Mouse (Mus musculus): ENCODE data around the gene Mb21d2. TPM values are rescaled to one million over a fixed set of nuclear protein-coding genes. Genes with fewer than 3 reads are reported as not detected.

Mb21d2 gene
- polyA plus RNA-seq, 1 experiment from 2014 or later = 8.1 TPM

DNA sequence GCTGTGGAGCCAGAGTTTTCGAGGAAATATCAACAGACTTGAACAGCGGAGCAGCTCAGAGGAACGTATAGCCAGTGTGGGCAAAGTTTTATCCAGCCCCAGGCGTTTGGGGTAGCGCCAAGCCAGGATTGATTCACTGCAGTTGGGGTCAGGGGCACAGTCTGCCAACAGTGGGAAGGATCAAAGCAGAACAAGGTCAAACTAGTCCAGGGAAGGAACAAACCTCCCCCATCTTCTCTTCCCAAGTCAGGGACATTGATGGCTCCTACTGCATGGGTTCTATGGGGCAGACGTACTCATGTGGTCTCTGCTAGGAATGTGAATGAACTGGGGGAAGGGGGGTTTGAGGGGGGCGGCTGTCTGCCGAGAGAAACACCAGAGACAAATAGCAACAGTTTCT is 48.7 kb downstream of the Mb21d2 start:
- no peak; the same call in 1 of the 2 replicates for ATAC-seq (ENCODE audit: insufficient number of reproducible peaks, low FRiP score, low TSS enrichment, low read depth)
- no peak overlapping the region for H3K9ac ChIP-seq (ENCODE audit: low read length)
- H3K4me1 ChIP-seq (ENCODE audit: control insufficient read depth, insufficient read depth, low read length) = peaks cover 11% of the 10 kb centered on the region; the same call in 1 of the 2 replicates
- H3K27ac ChIP-seq (replicated peaks; ENCODE audit: low read depth, low read length) = no peak overlapping the region
- DNase-seq (ENCODE audit: low spot score) = peak; percentile 41
- WGBS = 9% methylated on average over 8 of the region's 8 CpGs
- H3K9me3 ChIP-seq (ENCODE audit: control insufficient read depth, low read length) = no peaks in the 10 kb centered on the region
- no peaks in the 10 kb centered on the region for H3K27me3 ChIP-seq (ENCODE audit: control insufficient read depth, insufficient read depth, low read length)
- no peak overlapping the region for H3K4me3 ChIP-seq (ENCODE audit: low read depth, low read length)
- no peaks in the 10 kb centered on the region for H3K36me3 ChIP-seq (ENCODE audit: control insufficient read depth, insufficient read depth, low read length)
- no peak overlapping the region for H3K4me2 ChIP-seq (ENCODE audit: low read depth, severe bottlenecking)

DNA sequence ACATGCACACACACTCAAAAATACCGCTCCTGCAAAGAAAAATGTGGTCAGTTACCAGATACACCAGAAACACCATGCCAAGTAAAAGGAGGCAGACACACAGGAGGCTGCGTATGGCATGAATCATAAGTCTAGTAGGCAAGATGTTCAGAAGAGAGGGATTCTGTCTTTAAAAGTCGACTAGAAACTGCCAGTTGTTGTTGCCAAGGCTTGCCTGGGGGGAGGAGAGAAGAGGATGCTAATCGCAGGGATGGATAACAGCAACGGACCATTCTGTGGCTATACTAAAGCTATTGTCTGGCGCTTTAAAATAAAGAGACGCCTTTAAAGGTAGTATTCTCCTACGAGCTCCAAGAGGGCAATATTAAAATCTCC is 49.2 kb downstream of the Mb21d2 start:
- no peak overlapping the region for H3K9ac ChIP-seq (ENCODE audit: low read length)
- H3K27ac ChIP-seq (replicated peaks; ENCODE audit: low read depth, low read length) = no peak overlapping the region
- 45% methylated on average over 8 of the region's 8 CpGs for WGBS
- H3K4me3 ChIP-seq (ENCODE audit: low read depth, low read length) = no peak overlapping the region
- ATAC-seq (ENCODE audit: insufficient number of reproducible peaks, low FRiP score, low TSS enrichment, low read depth) (no peak), DNase-seq (ENCODE audit: low spot score) (no peak)
- peaks cover 11% of the 10 kb centered on the region; the same call in 1 of the 2 replicates for H3K4me1 ChIP-seq (ENCODE audit: control insufficient read depth, insufficient read depth, low read length)
- no peaks in the 10 kb centered on the region for H3K27me3 ChIP-seq (ENCODE audit: control insufficient read depth, insufficient read depth, low read length)
- H3K9me3 ChIP-seq (ENCODE audit: control insufficient read depth, low read length) = no peaks in the 10 kb centered on the region
- no peaks in the 10 kb centered on the region for H3K36me3 ChIP-seq (ENCODE audit: control insufficient read depth, insufficient read depth, low read length)
- no peak overlapping the region for H3K4me2 ChIP-seq (ENCODE audit: low read depth, severe bottlenecking)

DNA sequence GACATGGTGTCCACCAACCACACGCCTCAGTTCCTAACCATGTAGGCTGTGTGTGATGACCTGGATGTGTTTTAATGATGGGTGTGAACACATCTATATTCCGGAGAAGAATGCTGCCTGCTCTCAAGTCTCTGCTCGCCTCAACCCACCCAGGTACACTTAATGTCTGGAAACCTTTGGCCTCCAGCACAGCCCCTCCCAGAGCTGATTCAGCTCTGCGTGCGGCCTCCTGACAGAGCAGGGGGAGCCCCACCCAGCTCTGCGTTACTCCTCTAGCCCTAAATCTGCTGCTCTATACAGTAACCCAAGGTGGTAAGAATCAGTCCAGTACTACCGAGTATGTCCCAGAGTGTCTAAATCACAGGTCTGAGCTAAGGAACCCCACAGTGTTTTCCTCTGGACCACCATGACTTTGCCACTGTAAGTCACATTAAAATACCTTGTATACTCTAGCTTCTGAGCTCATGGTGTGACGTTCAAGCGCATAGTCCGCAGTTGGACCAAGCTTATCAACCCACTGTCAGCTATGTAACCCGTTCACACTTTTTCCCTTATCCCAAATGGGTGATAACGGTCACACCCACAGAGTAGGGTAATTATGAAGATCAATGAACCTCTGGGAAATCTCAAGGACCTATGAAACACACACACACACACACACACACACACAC is 49.7 kb downstream of the Mb21d2 start:
- H3K36me3 ChIP-seq (ENCODE audit: control insufficient read depth, insufficient read depth, low read length) = no peaks in the 10 kb centered on the region
- peaks cover 11% of the 10 kb centered on the region; the same call in 1 of the 2 replicates for H3K4me1 ChIP-seq (ENCODE audit: control insufficient read depth, insufficient read depth, low read length)
- H3K9me3 ChIP-seq (ENCODE audit: control insufficient read depth, low read length) = no peaks in the 10 kb centered on the region
- DNase-seq (ENCODE audit: low spot score) = no peak
- no peak for ATAC-seq (ENCODE audit: insufficient number of reproducible peaks, low FRiP score, low TSS enrichment, low read depth)
- 75% methylated on average over 12 of the region's 12 CpGs for WGBS
- no peak overlapping the region for H3K4me3 ChIP-seq (ENCODE audit: low read depth, low read length)
- no peak overlapping the region for H3K4me2 ChIP-seq (ENCODE audit: low read depth, severe bottlenecking)
- no peak overlapping the region for H3K9ac ChIP-seq (ENCODE audit: low read length)
- no peak overlapping the region for H3K27ac ChIP-seq (replicated peaks; ENCODE audit: low read depth, low read length)
- no peaks in the 10 kb centered on the region for H3K27me3 ChIP-seq (ENCODE audit: control insufficient read depth, insufficient read depth, low read length)

DNA sequence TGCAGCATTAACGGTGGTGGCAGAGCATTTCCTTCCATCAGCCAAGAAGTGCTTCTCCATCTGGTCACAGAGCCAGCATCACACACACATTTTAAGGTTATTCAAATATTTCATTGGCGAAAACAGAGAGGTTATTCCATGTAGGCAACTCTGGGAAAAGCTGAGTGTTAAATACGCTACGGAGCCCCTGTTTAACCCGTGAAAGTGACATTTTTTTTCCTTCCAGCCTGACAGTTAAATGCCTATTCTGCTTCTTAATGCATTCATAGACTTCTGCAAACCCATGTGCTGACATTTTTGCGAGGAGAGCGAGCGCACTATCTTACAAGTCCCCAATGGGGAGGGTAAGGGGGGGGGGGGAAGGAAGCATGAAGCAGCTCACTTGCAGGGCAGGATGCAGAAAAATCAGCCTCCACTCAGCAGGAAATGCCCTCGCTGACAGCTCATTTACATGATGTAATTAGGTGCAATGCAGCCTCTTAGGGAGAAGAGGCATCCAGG is 52.3 kb downstream of the Mb21d2 start:
- DNase-seq (ENCODE audit: low spot score) (no peak), ATAC-seq (ENCODE audit: insufficient number of reproducible peaks, low FRiP score, low TSS enrichment, low read depth) (no peak)
- no peak overlapping the region for H3K4me3 ChIP-seq (ENCODE audit: low read depth, low read length)
- H3K4me2 ChIP-seq (ENCODE audit: low read depth, severe bottlenecking) = no peak overlapping the region
- H3K9ac ChIP-seq (ENCODE audit: low read length) = no peak overlapping the region
- H3K27ac ChIP-seq (replicated peaks; ENCODE audit: low read depth, low read length) = no peak overlapping the region
- 54% methylated on average over 9 of the region's 9 CpGs for WGBS
- no peaks in the 10 kb centered on the region for H3K36me3 ChIP-seq (ENCODE audit: control insufficient read depth, insufficient read depth, low read length)
- H3K9me3 ChIP-seq (ENCODE audit: control insufficient read depth, low read length) = no peaks in the 10 kb centered on the region
- H3K4me1 ChIP-seq (ENCODE audit: control insufficient read depth, insufficient read depth, low read length) = peaks cover 6% of the 10 kb centered on the region; the same call in 1 of the 2 replicates
- H3K27me3 ChIP-seq (ENCODE audit: control insufficient read depth, insufficient read depth, low read length) = no peaks in the 10 kb centered on the region

DNA sequence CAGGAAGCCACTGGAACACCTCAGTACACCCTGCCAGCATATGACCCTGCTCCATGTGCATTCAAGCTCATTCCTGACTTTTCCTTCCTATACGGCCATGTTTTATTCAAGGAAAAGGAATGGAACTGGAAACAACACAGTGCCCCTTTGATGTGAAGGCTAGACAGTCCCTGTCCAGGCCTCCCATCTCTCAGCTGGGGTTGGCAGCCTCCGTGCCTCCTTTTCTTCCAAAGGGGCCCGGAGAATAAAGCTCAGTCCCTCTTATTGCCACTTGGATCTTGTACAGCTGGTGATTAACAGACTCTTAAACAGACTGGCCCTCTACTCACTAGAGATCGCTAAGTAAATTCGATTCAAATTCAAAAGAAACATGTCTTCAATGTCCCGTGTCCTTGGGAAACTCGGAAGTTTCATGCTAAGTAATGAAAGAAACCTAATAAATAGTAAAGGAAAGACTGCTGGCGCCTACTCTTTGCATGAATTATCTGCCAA is 56.0 kb downstream of the Mb21d2 start:
- H3K4me2 ChIP-seq (ENCODE audit: low read depth, severe bottlenecking) = no peak overlapping the region
- DNase-seq (ENCODE audit: low spot score) = no peak
- ATAC-seq (ENCODE audit: insufficient number of reproducible peaks, low FRiP score, low TSS enrichment, low read depth) = no peak
- 82% methylated on average over 8 of the region's 8 CpGs for WGBS
- H3K4me1 ChIP-seq (ENCODE audit: control insufficient read depth, insufficient read depth, low read length) = peaks cover 7% of the 10 kb centered on the region; the same call in 1 of the 2 replicates
- H3K36me3 ChIP-seq (ENCODE audit: control insufficient read depth, insufficient read depth, low read length) = no peaks in the 10 kb centered on the region
- H3K27ac ChIP-seq (replicated peaks; ENCODE audit: low read depth, low read length) = no peak overlapping the region
- no peak overlapping the region for H3K4me3 ChIP-seq (ENCODE audit: low read depth, low read length)
- no peaks in the 10 kb centered on the region for H3K27me3 ChIP-seq (ENCODE audit: control insufficient read depth, insufficient read depth, low read length)
- H3K9ac ChIP-seq (ENCODE audit: low read length) = no peak overlapping the region
- H3K9me3 ChIP-seq (ENCODE audit: control insufficient read depth, low read length) = no peaks in the 10 kb centered on the region

DNA sequence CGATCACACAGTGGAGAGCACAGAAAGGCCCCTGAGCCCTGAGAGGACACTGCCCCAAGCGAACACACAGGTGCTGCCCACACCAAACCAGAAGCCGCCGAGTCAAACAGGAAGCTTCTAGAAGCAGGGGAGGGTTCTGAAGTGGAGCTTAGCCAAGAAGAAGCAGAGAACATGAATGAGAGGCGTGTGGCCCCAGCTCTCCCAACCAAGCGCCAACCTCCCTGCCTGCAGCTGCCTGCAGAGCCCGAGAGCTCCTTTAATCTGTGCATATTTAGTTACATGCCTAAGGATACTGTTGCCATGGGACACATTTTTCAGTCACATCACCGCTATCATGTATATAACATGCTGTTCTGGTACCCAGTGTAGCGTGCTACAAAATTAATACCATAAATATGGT is 58.6 kb downstream of the Mb21d2 start:
- no peak overlapping the region for H3K27ac ChIP-seq (replicated peaks; ENCODE audit: low read depth, low read length)
- no peak overlapping the region for H3K4me3 ChIP-seq (ENCODE audit: low read depth, low read length)
- no peaks in the 10 kb centered on the region for H3K9me3 ChIP-seq (ENCODE audit: control insufficient read depth, low read length)
- ATAC-seq (ENCODE audit: insufficient number of reproducible peaks, low FRiP score, low TSS enrichment, low read depth) (no peak), DNase-seq (ENCODE audit: low spot score) (no peak)
- no peaks in the 10 kb centered on the region for H3K36me3 ChIP-seq (ENCODE audit: control insufficient read depth, insufficient read depth, low read length)
- no peak overlapping the region for H3K9ac ChIP-seq (ENCODE audit: low read length)
- WGBS = 78% methylated on average over 9 of the region's 9 CpGs
- H3K27me3 ChIP-seq (ENCODE audit: control insufficient read depth, insufficient read depth, low read length) = no peaks in the 10 kb centered on the region
- peaks cover 8% of the 10 kb centered on the region; the same call in 1 of the 2 replicates for H3K4me1 ChIP-seq (ENCODE audit: control insufficient read depth, insufficient read depth, low read length)
- no peak overlapping the region for H3K4me2 ChIP-seq (ENCODE audit: low read depth, severe bottlenecking)

DNA sequence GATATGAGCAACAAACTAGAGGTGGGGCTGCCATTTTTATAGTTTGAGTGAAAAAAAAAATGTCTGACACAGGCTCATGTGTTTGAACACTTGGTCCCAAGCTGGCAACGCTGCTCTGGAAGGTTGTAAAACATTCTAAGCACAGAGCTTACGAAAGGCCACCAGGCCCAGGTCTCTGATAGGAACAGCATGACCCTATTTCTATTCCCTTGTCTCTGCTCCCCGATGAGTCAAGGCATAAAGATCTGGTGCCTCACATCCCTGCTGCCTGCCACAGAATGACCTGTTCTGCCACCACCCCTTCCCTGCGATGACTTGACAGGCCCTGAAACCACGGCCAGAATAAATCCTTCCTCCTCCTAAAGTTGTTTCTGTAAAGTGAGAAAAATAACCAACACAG is 59.0 kb downstream of the Mb21d2 start:
- Histone ChIP-seq H3K9ac (ENCODE audit: low read length) (no peak overlapping the region), H3K27ac (replicated peaks; ENCODE audit: low read depth, low read length) (no peak overlapping the region), H3K4me3 (ENCODE audit: low read depth, low read length) (no peak overlapping the region), H3K9me3 (ENCODE audit: control insufficient read depth, low read length) (no peaks in the 10 kb centered on the region), H3K4me2 (ENCODE audit: low read depth, severe bottlenecking) (no peak overlapping the region), H3K4me1 (ENCODE audit: control insufficient read depth, insufficient read depth, low read length) (peaks cover 8% of the 10 kb centered on the region; the same call in 1 of the 2 replicates), H3K27me3 (ENCODE audit: control insufficient read depth, insufficient read depth, low read length) (no peaks in the 10 kb centered on the region), H3K36me3 (ENCODE audit: control insufficient read depth, insufficient read depth, low read length) (no peaks in the 10 kb centered on the region)
- no peak for ATAC-seq (ENCODE audit: insufficient number of reproducible peaks, low FRiP score, low TSS enrichment, low read depth)
- DNase-seq (ENCODE audit: low spot score) = no peak
- WGBS = 75% methylated on average over 5 of the region's 5 CpGs

DNA sequence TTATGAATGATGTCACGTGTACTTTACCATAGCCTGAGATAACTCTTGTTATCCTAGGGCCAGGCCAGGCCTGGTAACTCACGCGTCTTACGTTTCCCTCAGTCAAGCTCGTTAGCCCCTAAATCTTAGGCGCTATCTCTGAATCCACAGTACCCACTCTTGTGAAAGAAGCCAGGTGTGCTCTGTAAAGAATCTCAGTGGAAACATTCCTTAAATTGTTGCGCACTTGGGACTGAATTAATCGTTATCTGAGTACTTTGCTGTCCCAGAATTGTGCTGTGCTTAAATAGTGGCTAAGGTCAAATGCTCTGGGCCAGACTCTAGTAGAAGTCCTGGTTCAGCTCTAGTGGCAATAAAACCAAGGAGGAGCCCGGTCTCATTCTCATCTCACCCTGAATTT is 60.6 kb downstream of the Mb21d2 start:
- no peak overlapping the region for H3K4me3 ChIP-seq (ENCODE audit: low read depth, low read length)
- peaks cover 8% of the 10 kb centered on the region; the same call in 1 of the 2 replicates for H3K4me1 ChIP-seq (ENCODE audit: control insufficient read depth, insufficient read depth, low read length)
- H3K27me3 ChIP-seq (ENCODE audit: control insufficient read depth, insufficient read depth, low read length) = no peaks in the 10 kb centered on the region
- H3K27ac ChIP-seq (replicated peaks; ENCODE audit: low read depth, low read length) = no peak overlapping the region
- no peak overlapping the region for H3K4me2 ChIP-seq (ENCODE audit: low read depth, severe bottlenecking)
- no peak overlapping the region for H3K9ac ChIP-seq (ENCODE audit: low read length)
- no peaks in the 10 kb centered on the region for H3K36me3 ChIP-seq (ENCODE audit: control insufficient read depth, insufficient read depth, low read length)
- no peak for ATAC-seq (ENCODE audit: insufficient number of reproducible peaks, low FRiP score, low TSS enrichment, low read depth)
- WGBS = 47% methylated on average over 9 of the region's 9 CpGs
- H3K9me3 ChIP-seq (ENCODE audit: control insufficient read depth, low read length) = no peaks in the 10 kb centered on the region
- no peak for DNase-seq (ENCODE audit: low spot score)
